Mouse (Mus musculus): ENCODE results near the gene Zfp956.

DNA sequence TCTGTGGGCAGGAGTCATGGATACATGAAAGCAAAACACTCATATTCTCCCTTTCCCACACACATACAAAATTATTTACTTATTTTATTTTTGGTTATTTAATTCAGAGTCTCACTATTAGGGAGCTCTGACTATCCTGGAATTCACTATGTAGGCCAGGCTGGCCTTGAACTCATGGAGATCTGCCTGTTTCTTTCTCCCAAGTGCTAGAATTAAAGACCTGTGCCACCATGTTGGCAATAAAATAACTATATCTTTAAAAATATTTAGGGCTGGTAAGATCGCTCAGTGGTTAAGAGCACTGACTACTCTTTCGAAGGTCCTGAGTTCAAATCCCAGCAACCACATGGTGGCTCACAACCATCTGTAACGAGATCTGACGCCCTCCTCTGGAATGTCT is 5.8 kb upstream of the Zfp956 start:
- no peak for TF ChIP-seq CTCF (conservative IDR thresholded peaks at IDR 0.05; ENCODE audit: low read length)
- TF ChIP-seq NANOG (IDR thresholded peaks at IDR 0.05; ENCODE audit: borderline replicate concordance, low read length): no peak
- no peak for TF ChIP-seq POU5F1 (IDR thresholded peaks at IDR 0.05; ENCODE audit: borderline replicate concordance, low read length)
